In genomic region chr7:90427006-90427405, GRCm38 (mm10) we compare ENCODE assay signal across 8 mouse cellular contexts. TPM values are rescaled to one million over a fixed set of nuclear protein-coding genes. Genes with fewer than 3 reads are reported as not detected.
DNase-seq lines count a peak whose midpoint lies in the region; ATAC-seq lines count a peak whose summit lies in the region.

No protein-coding gene starts in this region.

- ATAC-seq in embryonic facial prominence, embryonic 11.5 days (replicated peaks; ENCODE audit: insufficient number of reproducible peaks, low FRiP score, low TSS enrichment, low read depth) = no peak
- ATAC-seq in hindbrain, embryonic 11.5 days (ENCODE audit: low FRiP score) = no peak

- no peaks in the 10 kb centered on the region for H3K36me3 ChIP-seq in embryonic facial prominence, embryonic 11.5 days (replicated peaks; ENCODE audit: control insufficient read depth, insufficient read depth, low read depth, low read length)
- H3K36me3 ChIP-seq in hindbrain, embryonic 11.5 days (ENCODE audit: control insufficient read depth, insufficient read depth, low read length) = no peaks in the 10 kb centered on the region

- no peak overlapping the region for H3K4me3 ChIP-seq in embryonic facial prominence, embryonic 11.5 days (ENCODE audit: low read depth, low read length)
- H3K4me3 ChIP-seq in hindbrain, embryonic 11.5 days (ENCODE audit: low read depth, low read length) = peak overlapping the region; percentile 31

- H3K9me3 ChIP-seq in embryonic facial prominence, embryonic 11.5 days (replicated peaks; ENCODE audit: control insufficient read depth, low read length) = no peaks in the 10 kb centered on the region
- no peaks in the 10 kb centered on the region for H3K9me3 ChIP-seq in hindbrain, embryonic 11.5 days (ENCODE audit: control insufficient read depth, low read length)

- no peaks in the 10 kb centered on the region for H3K27me3 ChIP-seq in embryonic facial prominence, embryonic 11.5 days (ENCODE audit: control insufficient read depth, insufficient read depth, low read length)
- no peaks in the 10 kb centered on the region for H3K27me3 ChIP-seq in hindbrain, embryonic 11.5 days (ENCODE audit: control insufficient read depth, insufficient read depth, low read length)

- H3K4me1 ChIP-seq in embryonic facial prominence, embryonic 11.5 days (ENCODE audit: control insufficient read depth, insufficient read depth, low read length) = no peaks in the 10 kb centered on the region
- no peaks in the 10 kb centered on the region for H3K4me1 ChIP-seq in hindbrain, embryonic 11.5 days (replicated peaks; ENCODE audit: control insufficient read depth, insufficient read depth, low read length)

- 72% methylated on average over 9 of the region's 9 CpGs for WGBS in embryonic facial prominence, embryonic 11.5 days
- WGBS in hindbrain, embryonic 11.5 days = 68% methylated on average over 9 of the region's 9 CpGs

- intact Hi-C loops in gastrocnemius, postnatal 14 days (cut with DNase I; ENCODE audit: low total_unique reads) = no loop called here

- peak overlapping the region; percentile 54 for H3K4me2 ChIP-seq in embryonic facial prominence, embryonic 11.5 days (ENCODE audit: low read depth, low read length)
- peak overlapping the region; percentile 47 for H3K4me2 ChIP-seq in hindbrain, embryonic 11.5 days (replicated peaks; ENCODE audit: low read depth, low read length)

- no peak overlapping the region for H3K27ac ChIP-seq in embryonic facial prominence, embryonic 11.5 days (replicated peaks; ENCODE audit: low read depth, low read length)
- H3K27ac ChIP-seq in hindbrain, embryonic 11.5 days (ENCODE audit: low read depth, low read length) = no peak overlapping the region

- DNase-seq in gastrocnemius, postnatal 14 days = peak; percentile 8
- no peak for DNase-seq in gastrocnemius, postnatal 4 days (ENCODE audit: low spot score in 2 of 2)
- DNase-seq in embryonic facial prominence, embryonic 11.5 days (ENCODE audit: low spot score) = no peak
- no peak for DNase-seq in hindbrain, embryonic 11.5 days (ENCODE audit: low spot score)
- peak; percentile 20 for DNase-seq in lung, postnatal 36 days
- DNase-seq in adrenal gland, adult 18-20 months (ENCODE audit: low spot score in 2 of 2) = no peak
- no peak for DNase-seq in B cell, adult 2 months
- DNase-seq in kidney, adult 8-10 months = no peak

- peak overlapping the region; percentile 56 for H3K9ac ChIP-seq in embryonic facial prominence, embryonic 11.5 days (replicated peaks; ENCODE audit: low read length)
- H3K9ac ChIP-seq in hindbrain, embryonic 11.5 days (ENCODE audit: low read depth, low read length) = no peak overlapping the region; the same call in 1 of the 2 replicates

RNA-seq across cellular contexts. Expression of gene Ccdc89, which starts 0.6 kb away (rescaled TPM):
- under 1 TPM in 1 of 2 experiments, not detected in 1; 0.13 TPM for total RNA-seq in gastrocnemius, postnatal 14 days (2021)
- total RNA-seq in gastrocnemius, postnatal 4 days (2021) = under 1 TPM; 0.21 to 0.34 TPM
- 2.5 and 3.5 TPM in 2 replicates for polyA plus RNA-seq in embryonic facial prominence, embryonic 11.5 days (2014; fragmentation: Nextera tagmentation; extraction: Ambion mirVana)
- 3.2 and 3.5 TPM in 2 replicates for polyA plus RNA-seq in hindbrain, embryonic 11.5 days (2014; fragmentation: Nextera tagmentation; extraction: Ambion mirVana)
- under 1 TPM; 0.13 to 0.33 TPM for total RNA-seq in adrenal gland, adult 18-20 months (2021)

RNA-seq across cellular contexts. Expression of gene Crebzf, which starts 15.5 kb away (rescaled TPM):
- total RNA-seq in gastrocnemius, postnatal 14 days (2021) = 10 to 100 TPM; 15.1 to 15.7 TPM
- 10 to 100 TPM; 37.6 to 44.0 TPM for total RNA-seq in gastrocnemius, postnatal 4 days (2021)
- polyA plus RNA-seq in embryonic facial prominence, embryonic 11.5 days (2014; fragmentation: Nextera tagmentation; extraction: Ambion mirVana) = 46.7 and 53.5 TPM in 2 replicates
- polyA plus RNA-seq in hindbrain, embryonic 11.5 days (2014; fragmentation: Nextera tagmentation; extraction: Ambion mirVana) = 48.8 and 59.3 TPM in 2 replicates
- total RNA-seq in adrenal gland, adult 18-20 months (2021) = 10 to 100 TPM; 66.2 to 83.2 TPM

RNA-seq across cellular contexts. Expression of gene Tmem126a, which starts 30.0 kb away (rescaled TPM):
- total RNA-seq in gastrocnemius, postnatal 14 days (2021) = 10 to 100 TPM; 79.6 to 81.3 TPM
- 10 to 100 TPM; 53.9 TPM for total RNA-seq in gastrocnemius, postnatal 4 days (2021)
- polyA plus RNA-seq in embryonic facial prominence, embryonic 11.5 days (2014; fragmentation: Nextera tagmentation; extraction: Ambion mirVana) = 116 and 117 TPM in 2 replicates
- 120 and 122 TPM in 2 replicates for polyA plus RNA-seq in hindbrain, embryonic 11.5 days (2014; fragmentation: Nextera tagmentation; extraction: Ambion mirVana)
- 10 to 100 TPM; 54.5 to 72.1 TPM for total RNA-seq in adrenal gland, adult 18-20 months (2021)

RNA-seq across cellular contexts. Expression of gene Tmem126b, which starts 48.8 kb away (rescaled TPM):
- total RNA-seq in gastrocnemius, postnatal 14 days (2021) = 10 to 100 TPM; 12.6 to 13.7 TPM
- 10 to 100 TPM; 15.9 to 16.1 TPM for total RNA-seq in gastrocnemius, postnatal 4 days (2021)
- polyA plus RNA-seq in embryonic facial prominence, embryonic 11.5 days (2014; fragmentation: Nextera tagmentation; extraction: Ambion mirVana) = 41.3 and 42.8 TPM in 2 replicates
- 42.7 and 42.9 TPM in 2 replicates for polyA plus RNA-seq in hindbrain, embryonic 11.5 days (2014; fragmentation: Nextera tagmentation; extraction: Ambion mirVana)
- total RNA-seq in adrenal gland, adult 18-20 months (2021) = 10 to 100 TPM; 19.3 to 21.7 TPM

RNA-seq across cellular contexts. Expression of gene Dlg2, which starts 49.5 kb away (rescaled TPM):
- under 1 TPM; 0.51 to 0.69 TPM for total RNA-seq in gastrocnemius, postnatal 14 days (2021)
- 1 to 10 TPM; 4.1 to 4.5 TPM for total RNA-seq in gastrocnemius, postnatal 4 days (2021)
- 5.3 and 6.6 TPM in 2 replicates for polyA plus RNA-seq in embryonic facial prominence, embryonic 11.5 days (2014; fragmentation: Nextera tagmentation; extraction: Ambion mirVana)
- polyA plus RNA-seq in hindbrain, embryonic 11.5 days (2014; fragmentation: Nextera tagmentation; extraction: Ambion mirVana) = 2.1 and 3.1 TPM in 2 replicates
- total RNA-seq in adrenal gland, adult 18-20 months (2021) = 100 to 1,000 TPM in 1 of 2 experiments, 10 to 100 TPM in 1; 61.2 to 113 TPM

Comparison
In these comparisons a context has a peak if more than half of its experiments do, and no peak if none do; other contexts are left out.
1. DNase-seq: peak in gastrocnemius, postnatal 14 days (single experiment) and lung, postnatal 36 days (single experiment); none in gastrocnemius, postnatal 4 days (0 of 2), embryonic facial prominence, embryonic 11.5 days (single experiment), hindbrain, embryonic 11.5 days (single experiment), adrenal gland, adult 18-20 months (0 of 2), B cell, adult 2 months (0 of 2) and kidney, adult 8-10 months (0 of 2).